Mouse (Mus musculus) lung, postnatal 25 days (tissue): ENCODE data around the gene Bbc3.

ENCODE experiments used
- DNase-seq: peaks from one replicate; pipeline ENCODE4 v3.0.0; 2022; ENCODE audit warnings: low spot score

The Bbc3 gene

DNA sequence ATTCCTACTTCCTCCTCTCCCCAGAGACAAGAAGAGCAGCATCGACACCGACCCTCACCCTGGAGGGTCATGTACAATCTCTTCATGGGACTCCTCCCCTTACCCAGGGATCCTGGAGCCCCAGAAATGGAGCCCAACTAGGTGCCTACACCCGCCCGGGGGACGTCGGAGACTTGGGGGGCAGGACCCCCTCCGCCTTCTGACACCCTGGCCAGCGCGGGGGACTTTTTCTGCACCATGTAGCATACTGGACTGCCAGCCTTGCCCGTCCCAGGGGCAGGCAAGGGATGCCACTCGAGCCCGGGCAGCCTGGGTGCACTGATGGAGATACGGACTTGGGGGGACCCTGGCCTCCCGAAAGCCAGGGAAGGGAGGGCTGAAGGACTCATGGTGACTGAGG is 8.9 kb downstream of the Bbc3 start:
- DNase-seq, result no peak

DNA sequence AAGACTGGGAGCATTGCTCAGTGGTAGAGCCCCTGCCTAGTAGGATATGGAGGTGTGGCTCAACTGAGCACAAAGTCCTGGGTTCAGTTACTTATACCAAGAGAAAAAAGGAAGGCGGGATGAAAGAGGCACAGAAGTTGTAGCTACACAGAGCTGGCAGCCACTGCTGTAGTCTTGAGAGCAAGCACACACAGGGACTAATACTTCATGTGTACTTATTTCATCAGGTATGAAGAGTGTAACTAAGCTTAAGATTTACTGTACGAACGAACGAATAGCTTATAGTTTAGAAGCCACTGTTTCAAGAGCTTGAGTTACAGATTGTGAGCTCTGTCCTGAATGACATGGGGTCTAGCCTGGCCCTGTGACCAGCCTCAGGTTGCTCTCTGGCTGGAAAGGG is 11.0 kb downstream of the Bbc3 start:
- DNase-seq, result no peak

DNA sequence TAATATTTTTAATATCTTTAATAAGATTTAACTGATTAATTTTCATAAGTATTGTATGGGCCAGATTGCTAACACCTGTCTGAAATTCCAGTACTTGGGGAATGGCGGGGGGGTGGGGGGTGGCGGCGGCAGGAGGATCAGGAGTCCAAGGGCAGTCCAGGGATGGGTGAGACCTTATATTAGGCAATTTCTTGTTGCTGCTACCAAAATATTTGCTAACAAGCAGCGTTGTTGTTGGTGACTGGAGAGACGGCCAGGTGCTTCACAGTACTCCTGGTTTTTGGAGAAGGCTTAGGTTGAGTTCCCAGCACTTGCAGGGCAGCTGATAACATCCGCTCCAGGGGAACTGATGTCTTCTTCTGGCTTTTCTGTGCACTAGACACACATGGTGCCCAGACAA is 12.3 kb downstream of the Bbc3 start:
- DNase-seq, result no peak

DNA sequence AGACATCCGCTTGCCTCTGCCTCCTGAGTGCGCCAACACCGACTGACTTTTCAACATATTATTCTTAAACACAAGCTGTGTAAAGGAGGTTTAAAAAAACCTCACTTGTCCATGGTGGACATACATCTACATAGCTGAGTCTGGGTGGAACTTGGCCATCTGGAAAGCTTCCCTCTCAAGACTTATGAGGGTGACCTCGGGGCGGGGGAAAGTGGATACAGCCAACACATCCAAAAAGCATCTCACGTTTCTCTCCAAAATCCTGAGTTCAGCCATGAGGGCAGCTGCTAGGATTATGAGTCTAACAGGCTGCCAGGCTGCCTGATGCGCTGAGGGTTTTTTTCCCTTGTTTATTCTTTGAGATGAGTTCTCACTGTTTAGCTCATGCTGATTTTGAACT is 16.5 kb downstream of the Bbc3 start:
- DNase-seq, result no peak

DNA sequence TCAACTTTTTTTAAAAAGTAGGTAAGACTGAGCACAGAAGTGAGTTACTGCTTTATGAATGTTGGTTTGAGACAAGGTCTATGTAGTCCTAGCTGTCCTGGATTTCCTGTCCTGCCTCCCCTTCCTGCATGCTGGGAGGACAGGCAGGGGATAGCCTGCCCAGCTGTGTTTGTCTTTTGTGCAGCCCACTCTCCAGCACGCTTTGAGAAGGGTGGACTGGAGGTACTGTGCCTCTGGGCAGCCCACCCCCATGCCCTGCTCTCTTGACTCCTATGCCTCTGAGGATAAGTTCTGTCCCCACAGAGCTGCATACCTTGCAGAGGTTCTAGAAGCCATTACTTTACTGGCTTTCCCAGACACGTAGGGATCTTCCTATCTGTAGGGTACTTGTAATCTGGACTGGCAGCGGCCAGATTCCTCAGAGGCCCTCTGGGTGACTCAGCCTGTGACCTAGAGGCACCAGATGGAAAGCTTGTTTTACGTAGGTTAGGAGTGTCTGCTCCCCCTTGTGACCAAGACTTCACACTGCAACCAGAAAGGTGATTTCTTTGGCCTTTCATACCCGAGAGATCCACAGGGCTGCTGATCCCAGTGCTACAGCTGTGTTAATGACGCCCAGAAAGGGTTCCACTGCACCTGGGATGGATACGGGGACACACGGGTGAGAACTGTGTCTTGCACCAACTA is 17.9 kb downstream of the Bbc3 start:
- peak; percentile 88 for DNase-seq

DNA sequence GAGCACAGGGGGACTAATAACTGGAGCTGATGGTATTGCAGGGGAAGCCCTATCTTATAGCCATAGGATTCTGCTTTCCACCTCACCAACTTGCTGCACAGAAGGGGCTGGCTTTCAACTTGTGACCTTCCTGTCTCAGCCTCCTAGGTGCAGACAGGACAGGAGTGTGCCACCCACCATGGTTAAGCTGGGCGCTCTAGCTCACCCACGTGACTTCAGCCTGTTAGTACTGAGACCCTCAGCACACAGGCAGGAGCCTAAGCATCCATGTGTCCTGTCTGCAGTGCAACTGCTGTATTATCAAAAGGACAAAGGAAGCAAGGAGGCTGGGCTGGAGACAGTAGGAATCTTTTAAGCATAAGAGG is 18.4 kb downstream of the Bbc3 start:
- DNase-seq, result no peak

DNA sequence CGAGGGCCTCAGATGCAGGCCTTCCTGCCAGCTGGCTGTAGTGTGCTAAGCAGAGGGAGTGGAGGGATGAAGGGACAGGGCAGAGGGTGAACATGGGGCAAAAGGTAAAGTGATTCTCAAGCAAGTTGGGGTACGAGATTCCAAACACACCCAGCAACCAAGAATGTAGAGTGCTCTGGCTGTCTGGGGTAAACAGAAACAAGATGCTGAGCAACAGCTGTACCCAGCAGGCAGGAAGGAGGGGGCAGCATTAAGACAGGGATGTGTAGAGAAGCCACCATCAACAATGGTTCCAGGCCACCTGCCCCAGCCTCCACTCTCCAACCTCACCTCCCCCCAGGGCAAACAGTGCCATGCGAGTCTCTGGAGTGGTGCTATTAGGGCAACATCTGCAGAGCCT is 21.0 kb downstream of the Bbc3 start:
- no peak for DNase-seq

DNA sequence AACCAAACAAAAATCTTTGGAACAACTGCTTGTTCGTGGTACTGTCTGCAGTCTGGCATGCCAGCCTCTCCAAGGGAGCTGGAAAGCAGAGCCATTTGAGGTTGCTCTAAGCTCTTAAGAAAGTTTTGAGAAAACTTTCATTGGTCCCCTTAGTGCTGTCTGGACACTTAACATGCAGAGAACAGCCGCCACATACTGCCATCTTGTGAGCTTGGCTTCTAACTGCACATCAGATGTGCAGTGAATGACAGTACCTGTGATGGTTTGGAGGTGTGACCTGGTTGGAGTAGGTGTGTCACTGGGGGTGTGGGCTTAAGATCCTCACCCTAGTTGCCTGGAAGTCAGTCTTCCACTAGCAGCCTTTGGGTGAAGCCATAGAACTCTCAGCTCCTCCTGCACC is 29.5 kb downstream of the Bbc3 start:
- peak; percentile 43 for DNase-seq

DNA sequence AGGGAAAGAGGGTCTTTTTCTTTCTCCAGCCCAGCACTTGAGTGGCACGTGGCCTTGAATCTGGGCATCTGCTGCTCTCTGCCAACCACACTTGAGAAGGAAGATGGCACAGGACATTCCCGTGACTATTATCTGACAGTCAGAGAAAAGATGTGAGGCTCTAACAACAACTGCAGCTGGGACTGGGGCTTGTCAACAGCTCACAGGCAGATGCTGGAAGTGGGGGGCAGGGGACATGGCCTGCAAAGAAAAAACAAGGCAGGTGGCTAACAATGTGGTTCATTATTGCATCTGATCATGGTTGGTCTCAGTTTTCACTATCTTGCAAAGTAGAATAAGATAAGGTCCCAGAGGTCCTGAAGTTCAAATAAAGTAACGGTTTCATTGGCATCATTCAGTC is 36.4 kb downstream of the Bbc3 start:
- no peak for DNase-seq

DNA sequence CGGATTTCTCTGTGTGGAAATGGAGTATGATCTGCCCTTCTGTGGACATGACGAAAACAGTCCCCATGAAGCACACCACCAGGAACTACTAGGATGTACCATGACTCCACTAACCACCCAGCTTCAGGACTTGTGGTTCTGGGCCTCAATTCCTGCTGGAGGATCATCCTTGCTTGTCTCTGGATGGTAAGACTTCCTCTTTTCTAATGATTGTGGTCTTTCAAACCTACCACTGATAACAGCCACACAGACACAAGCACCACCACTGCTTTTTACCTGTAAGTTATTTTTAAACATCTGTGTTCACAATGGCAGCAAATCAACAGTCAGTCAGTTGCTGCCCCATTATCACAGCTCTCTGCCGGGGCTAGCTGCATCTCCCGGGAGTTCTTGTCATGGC is 37.1 kb downstream of the Bbc3 start:
- DNase-seq, result no peak

DNA sequence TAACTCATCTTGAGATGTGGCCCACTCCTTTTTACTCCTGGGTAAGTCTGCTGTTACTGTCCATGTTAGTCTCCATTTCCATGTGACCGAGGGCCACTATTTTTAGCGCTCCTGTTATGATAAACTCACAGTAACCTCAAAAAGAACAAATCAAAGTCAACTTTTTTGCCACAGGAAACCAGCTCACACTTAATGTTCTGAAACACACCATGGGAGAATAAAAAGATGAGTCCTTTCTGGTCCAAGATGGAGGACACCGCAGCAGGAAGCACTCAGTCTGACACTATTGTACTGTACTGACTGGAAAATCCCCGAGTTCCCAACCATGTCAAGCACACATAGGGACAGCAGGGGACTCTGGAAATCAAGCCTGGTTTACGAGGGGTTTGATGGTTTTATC is 41.8 kb downstream of the Bbc3 start:
- DNase-seq, result no peak

DNA sequence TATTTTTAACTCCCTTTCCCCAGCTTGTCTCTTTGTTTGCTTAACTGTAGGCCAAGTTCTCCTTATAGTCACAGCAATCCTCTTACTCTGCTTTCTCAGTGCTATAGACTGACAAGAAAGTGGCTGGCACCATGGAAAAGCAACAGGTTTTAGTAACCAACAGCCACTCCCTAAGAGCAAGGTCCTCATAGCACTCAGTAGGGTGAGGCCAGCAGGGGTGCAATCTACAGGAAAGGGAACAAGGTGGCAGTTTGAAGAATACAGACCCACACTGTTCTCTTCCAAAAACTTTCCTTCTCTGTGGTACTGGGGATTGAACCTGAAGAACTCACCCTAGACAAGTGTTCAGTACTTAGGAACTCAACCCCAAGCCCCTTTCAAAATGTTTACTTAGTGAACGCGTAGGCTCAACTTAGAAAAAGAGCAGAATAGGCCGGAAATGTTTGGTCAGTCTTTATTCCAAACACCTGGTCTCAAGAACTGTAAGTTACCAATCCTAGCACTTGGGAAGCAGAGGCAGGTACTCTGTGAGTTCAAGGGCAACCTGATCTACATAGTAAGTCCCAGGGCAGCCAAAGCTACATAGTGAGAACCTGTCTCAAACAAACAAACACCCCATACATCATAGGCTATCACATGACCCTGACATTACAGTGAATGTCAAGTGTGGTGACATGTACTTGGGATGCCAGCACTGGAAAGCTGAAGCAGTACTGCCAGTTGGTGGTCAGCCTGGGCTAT is 47.8 kb downstream of the Bbc3 start:
- DNase-seq, result no peak

DNA sequence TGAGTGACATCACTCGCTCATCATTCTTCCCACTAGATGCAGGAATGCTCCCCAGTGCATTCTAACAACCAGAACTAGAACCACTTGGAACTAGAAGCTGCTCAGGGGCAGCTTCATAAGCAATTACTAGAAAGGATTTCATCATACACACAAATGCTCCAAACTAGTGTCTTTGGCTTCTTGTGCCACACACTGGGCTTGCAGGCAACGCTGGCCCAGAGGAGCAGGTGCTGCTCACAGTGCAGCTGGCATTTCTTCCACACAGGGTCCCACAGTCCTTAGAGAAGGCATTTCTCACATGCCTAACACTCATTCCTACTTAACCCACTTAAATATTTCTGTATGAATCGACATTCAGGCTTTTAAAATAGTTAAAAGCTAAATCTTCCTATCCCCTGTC is 49.4 kb downstream of the Bbc3 start:
- DNase-seq, result peak; percentile 21

DNA sequence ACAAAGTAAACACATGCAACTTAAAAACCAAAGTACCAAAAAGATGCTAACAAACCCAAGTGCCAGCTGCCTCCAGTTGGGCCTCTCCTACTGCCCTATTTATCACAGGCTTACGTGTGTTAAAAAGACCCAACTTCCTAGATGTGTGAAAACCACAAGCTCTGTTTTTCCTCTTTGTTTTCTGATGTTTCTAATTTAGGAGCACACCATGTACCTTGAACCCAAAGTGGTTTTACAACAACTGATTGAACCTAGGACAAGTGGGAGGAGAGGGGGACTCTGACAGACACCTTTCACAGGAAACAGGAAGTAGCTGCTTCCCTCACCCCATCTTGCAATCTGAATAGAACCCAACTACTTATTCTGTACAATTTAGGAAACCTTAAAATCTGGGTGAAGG is 56.1 kb downstream of the Bbc3 start:
- DNase-seq, result peak; percentile 54

DNA sequence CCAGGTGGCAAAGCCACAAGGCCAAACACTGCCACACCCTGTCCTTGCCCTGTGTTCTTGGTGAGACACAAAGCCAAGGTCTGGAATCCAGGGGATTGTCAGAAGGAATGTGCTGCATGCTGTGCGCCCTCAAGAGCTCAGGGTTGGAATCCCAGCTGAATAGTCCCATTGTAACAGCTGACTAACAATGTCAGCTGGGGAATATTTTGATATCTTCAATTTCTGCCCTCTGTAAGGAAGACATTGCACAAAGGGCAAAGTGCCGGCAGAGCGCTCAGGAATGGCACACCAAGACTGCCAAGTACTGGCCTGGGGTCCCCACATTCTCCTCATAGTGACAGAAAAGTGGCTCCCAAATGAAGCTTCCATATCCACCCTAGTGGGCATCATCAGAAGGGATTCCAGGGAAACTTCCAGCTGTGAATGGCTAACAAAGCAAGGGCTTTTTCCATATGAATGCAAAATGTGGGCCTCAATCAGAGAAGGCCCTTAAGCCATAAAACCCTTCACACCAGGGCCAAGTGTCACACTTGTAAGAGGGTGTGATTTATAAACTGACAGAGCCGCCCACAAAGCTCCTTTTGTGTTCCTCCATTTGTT is 56.8 kb downstream of the Bbc3 start:
- peak; percentile 70 for DNase-seq

DNA sequence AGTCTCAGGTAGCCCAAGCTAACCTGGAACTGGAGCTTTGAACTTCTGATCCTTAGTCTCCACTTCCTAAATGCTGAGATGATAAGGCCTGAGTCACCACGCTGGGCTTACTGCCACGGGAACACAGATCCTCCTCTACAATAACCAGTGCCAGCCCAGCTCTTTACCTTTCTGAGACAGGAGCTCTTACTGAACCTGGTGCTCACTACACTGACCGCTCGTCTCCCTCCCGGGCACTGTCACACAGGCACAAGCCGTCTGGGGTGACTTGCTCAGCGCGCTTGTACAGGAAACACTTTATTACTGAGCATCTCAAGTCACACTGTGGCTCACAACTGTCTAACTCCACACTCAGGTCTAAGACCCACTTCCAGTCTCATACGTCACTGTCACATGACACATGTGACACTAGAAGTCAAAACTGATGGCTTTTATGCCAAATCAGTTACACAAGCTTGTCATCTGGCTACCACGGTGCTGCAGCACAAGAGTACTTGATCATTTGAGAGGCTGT is 58.0 kb downstream of the Bbc3 start:
- DNase-seq, result peak; percentile 76

DNA sequence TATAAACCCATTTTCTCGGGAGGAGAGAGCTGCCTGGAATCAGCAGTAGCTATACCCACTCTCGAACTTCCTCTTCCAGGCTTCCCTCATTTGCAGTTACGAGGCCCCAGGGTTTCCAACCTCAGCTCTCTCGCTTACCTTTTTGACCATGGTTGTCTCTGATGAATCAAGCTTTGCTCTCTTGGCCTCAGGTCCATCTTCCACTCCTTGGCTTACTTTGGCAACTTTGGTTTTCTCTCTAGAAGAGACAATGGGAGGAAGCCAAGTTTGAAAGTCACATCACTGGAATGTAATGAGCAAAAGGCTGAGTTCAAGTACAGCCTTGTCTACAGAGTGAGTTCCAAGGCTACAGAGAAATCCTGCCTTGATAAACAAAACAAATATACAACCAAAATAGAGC is 58.5 kb downstream of the Bbc3 start:
- DNase-seq, result no peak
